Mouse (Mus musculus): ENCODE results near the gene Slc51a.

The Slc51a gene

GRCm38 (mm10) chr16:32487234-32488111 lies at the start of gene Slc51a:
Gene Slc51a (minus strand): TSS chr16:32487879.
- in situ Hi-C loops (cut with MboI; ENCODE audit: low pct_unique_long_range_greater_than_20kb in 1 of 2, low sequenced_read_pairs in 2 of 2, unreplicated experiment in 1 of 2) = no loop called here

- in situ Hi-C loops (cut with MboI; ENCODE audit: low pct_unique_long_range_greater_than_20kb in 1 of 2, low sequenced_read_pairs in 2 of 2, unreplicated experiment in 1 of 2) = no loop called here
These were observed 47.6 kb upstream of the Slc51a start for GRCm38 (mm10) chr16:32535157-32535751.

GRCm38 (mm10) chr16:32532878-32533826 lies 45.5 kb upstream of the Slc51a start:
- in situ Hi-C loops (cut with MboI; ENCODE audit: low pct_unique_long_range_greater_than_20kb in 1 of 2, low sequenced_read_pairs in 2 of 2, unreplicated experiment in 1 of 2) = no loop called here

GRCm38 (mm10) chr16:32526906-32527305 lies 39.2 kb upstream of the Slc51a start:
- in situ Hi-C loops (cut with MboI; ENCODE audit: low pct_unique_long_range_greater_than_20kb in 1 of 2, low sequenced_read_pairs in 2 of 2, unreplicated experiment in 1 of 2) = no loop called here

- in situ Hi-C loops (cut with MboI; ENCODE audit: low pct_unique_long_range_greater_than_20kb in 1 of 2, low sequenced_read_pairs in 2 of 2, unreplicated experiment in 1 of 2) = no loop called here
These were observed 36.6 kb upstream of the Slc51a start for GRCm38 (mm10) chr16:32524244-32524615.

GRCm38 (mm10) chr16:32523462-32524243 lies 36.0 kb upstream of the Slc51a start:
- in situ Hi-C loops (cut with MboI; ENCODE audit: low pct_unique_long_range_greater_than_20kb in 1 of 2, low sequenced_read_pairs in 2 of 2, unreplicated experiment in 1 of 2) = no loop called here

- in situ Hi-C loops (cut with MboI; ENCODE audit: low pct_unique_long_range_greater_than_20kb in 1 of 2, low sequenced_read_pairs in 2 of 2, unreplicated experiment in 1 of 2) = no loop called here
These were observed 35.0 kb upstream of the Slc51a start for GRCm38 (mm10) chr16:32522578-32523194.

GRCm38 (mm10) chr16:32520372-32520748 lies 32.7 kb upstream of the Slc51a start:
- in situ Hi-C loops (cut with MboI; ENCODE audit: low pct_unique_long_range_greater_than_20kb in 1 of 2, low sequenced_read_pairs in 2 of 2, unreplicated experiment in 1 of 2) = no loop called here

GRCm38 (mm10) chr16:32519656-32520371 lies 32.1 kb upstream of the Slc51a start:
- in situ Hi-C loops (cut with MboI; ENCODE audit: low pct_unique_long_range_greater_than_20kb in 1 of 2, low sequenced_read_pairs in 2 of 2, unreplicated experiment in 1 of 2) = no loop called here

- in situ Hi-C loops (cut with MboI; ENCODE audit: low pct_unique_long_range_greater_than_20kb in 1 of 2, low sequenced_read_pairs in 2 of 2, unreplicated experiment in 1 of 2) = no loop called here
These were observed 30.3 kb upstream of the Slc51a start for GRCm38 (mm10) chr16:32517785-32518481.

GRCm38 (mm10) chr16:32516006-32516962 lies 28.6 kb upstream of the Slc51a start:
- in situ Hi-C loops (cut with MboI; ENCODE audit: low pct_unique_long_range_greater_than_20kb in 1 of 2, low sequenced_read_pairs in 2 of 2, unreplicated experiment in 1 of 2) = no loop called here

GRCm38 (mm10) chr16:32513948-32514347 lies 26.3 kb upstream of the Slc51a start:
- in situ Hi-C loops (cut with MboI; ENCODE audit: low pct_unique_long_range_greater_than_20kb in 1 of 2, low sequenced_read_pairs in 2 of 2, unreplicated experiment in 1 of 2) = loop anchor here (5.0 kb wide), 1 partner anchor 98 kb away; no protein-coding TSS in a partner anchor

- in situ Hi-C loops (cut with MboI; ENCODE audit: low pct_unique_long_range_greater_than_20kb in 1 of 2, low sequenced_read_pairs in 2 of 2, unreplicated experiment in 1 of 2) = loop anchor here (5.0 kb wide), 1 partner anchor 99 kb away; no protein-coding TSS in a partner anchor
These were observed 25.7 kb upstream of the Slc51a start for GRCm38 (mm10) chr16:32513401-32513800.

GRCm38 (mm10) chr16:32512921-32513320 lies 25.2 kb upstream of the Slc51a start:
- in situ Hi-C loops (cut with MboI; ENCODE audit: low pct_unique_long_range_greater_than_20kb in 1 of 2, low sequenced_read_pairs in 2 of 2, unreplicated experiment in 1 of 2) = loop anchor here (5.0 kb wide), 1 partner anchor 99 kb away; no protein-coding TSS in a partner anchor

- in situ Hi-C loops (cut with MboI; ENCODE audit: low pct_unique_long_range_greater_than_20kb in 1 of 2, low sequenced_read_pairs in 2 of 2, unreplicated experiment in 1 of 2) = loop anchor here (5.0 kb wide), 1 partner anchor 100 kb away; no protein-coding TSS in a partner anchor
These were observed 24.3 kb upstream of the Slc51a start for GRCm38 (mm10) chr16:32511827-32512490.
